Mouse (Mus musculus) spleen, postnatal 14 days (tissue): ENCODE data around the gene Cntnap2.
"Not testable (repeated sequence)": the region's sequence is repeated elsewhere in the genome, so short reads cannot be mapped to it uniquely, and the experiment has no call there.

ENCODE experiments used
- DNase-seq, 2 experiments: peaks; one replicate each; pipeline ENCODE4 v3.0.0; 2021 to 2022; ENCODE audit warnings: low spot score in 2 of 2

Cntnap2 gene

GRCm38 (mm10) chr6:47175356-47176156 lies 2116.4 kb downstream of the Cntnap2 start:
- not testable (repeated sequence) for DNase-seq

- DNase-seq: not testable (repeated sequence)
Measured at GRCm38 (mm10) chr6:47176157-47176555, 2117.0 kb downstream of the Cntnap2 start.

- not testable (repeated sequence) for DNase-seq
Measured at GRCm38 (mm10) chr6:47181372-47181771, 2122.2 kb downstream of the Cntnap2 start.

- DNase-seq: no peak
Measured at GRCm38 (mm10) chr6:47182252-47182651, 2123.1 kb downstream of the Cntnap2 start.

GRCm38 (mm10) chr6:47182756-47183155 lies 2123.6 kb downstream of the Cntnap2 start:
- DNase-seq: no peak

- DNase-seq: not testable (repeated sequence)
Measured at GRCm38 (mm10) chr6:47183850-47184249, 2124.7 kb downstream of the Cntnap2 start.

GRCm38 (mm10) chr6:47188193-47188592 lies 2129.0 kb downstream of the Cntnap2 start:
- peak; percentile 9 to 16 for DNase-seq

GRCm38 (mm10) chr6:47188596-47188995 lies 2129.4 kb downstream of the Cntnap2 start:
- not testable (repeated sequence) for DNase-seq

GRCm38 (mm10) chr6:47190282-47190681 lies 2131.1 kb downstream of the Cntnap2 start:
- DNase-seq: no peak

- DNase-seq: peak; percentile 9 to 41
Measured at GRCm38 (mm10) chr6:47191277-47191800, 2132.2 kb downstream of the Cntnap2 start.

GRCm38 (mm10) chr6:47191940-47192339 lies 2132.8 kb downstream of the Cntnap2 start:
- DNase-seq: no peak

- no peak for DNase-seq
Measured at GRCm38 (mm10) chr6:47192478-47192877, 2133.3 kb downstream of the Cntnap2 start.

GRCm38 (mm10) chr6:47197570-47197969 lies 2138.4 kb downstream of the Cntnap2 start:
- no peak for DNase-seq

- no peak for DNase-seq
Measured at GRCm38 (mm10) chr6:47200671-47201070, 2141.5 kb downstream of the Cntnap2 start.

- no peak for DNase-seq
Measured at GRCm38 (mm10) chr6:47208031-47208430, 2148.9 kb downstream of the Cntnap2 start.

GRCm38 (mm10) chr6:47214731-47215130 lies 2155.6 kb downstream of the Cntnap2 start:
- no peak for DNase-seq

GRCm38 (mm10) chr6:47223578-47223977 lies 2164.4 kb downstream of the Cntnap2 start:
- not testable (repeated sequence) for DNase-seq

GRCm38 (mm10) chr6:47225391-47225790 lies 2166.2 kb downstream of the Cntnap2 start:
- DNase-seq: not testable (repeated sequence)

- no peak for DNase-seq
Measured at GRCm38 (mm10) chr6:47227601-47228000, 2168.4 kb downstream of the Cntnap2 start.

GRCm38 (mm10) chr6:47228676-47229317 lies 2169.6 kb downstream of the Cntnap2 start:
- DNase-seq: no peak

GRCm38 (mm10) chr6:47231513-47231912 lies 2172.4 kb downstream of the Cntnap2 start:
- DNase-seq: no peak

GRCm38 (mm10) chr6:47239376-47239921 lies 2180.3 kb downstream of the Cntnap2 start:
- DNase-seq: no peak
